Mouse (Mus musculus) megakaryocyte-erythroid progenitor cell, adult 5-6 weeks (primary cell): ENCODE data around the gene Mboat2. TPM values are rescaled to one million over a fixed set of nuclear protein-coding genes. Genes with fewer than 3 reads are reported as not detected.

Experiments used
- ATAC-seq: replicated peaks from 2 replicates; pipeline ENCODE4 v1.8.0; 2016; ENCODE audit warnings: mild to moderate bottlenecking, inconsistent platforms; ENCODE audit not compliant: severe bottlenecking, poor library complexity, low FRiP score, low TSS enrichment
- total RNA-seq, 2 experiments: library from RNA; stranded (forward) in 1 of 2; stranded (reverse) in 1 of 2; fragments of 200-1000, 215-1000 nt in 1 of 2; fragments of >200 nt in 1 of 2; fragmentation: Nextera tagmentation in 1 of 2; gene quantifications; 2 replicates each; pipeline ENCODE4 v1.2.3; 2014 to 2017

Gene Mboat2
- total RNA-seq, 2 experiments from 2014 or later = 16.7 to 38.1 TPM

DNA sequence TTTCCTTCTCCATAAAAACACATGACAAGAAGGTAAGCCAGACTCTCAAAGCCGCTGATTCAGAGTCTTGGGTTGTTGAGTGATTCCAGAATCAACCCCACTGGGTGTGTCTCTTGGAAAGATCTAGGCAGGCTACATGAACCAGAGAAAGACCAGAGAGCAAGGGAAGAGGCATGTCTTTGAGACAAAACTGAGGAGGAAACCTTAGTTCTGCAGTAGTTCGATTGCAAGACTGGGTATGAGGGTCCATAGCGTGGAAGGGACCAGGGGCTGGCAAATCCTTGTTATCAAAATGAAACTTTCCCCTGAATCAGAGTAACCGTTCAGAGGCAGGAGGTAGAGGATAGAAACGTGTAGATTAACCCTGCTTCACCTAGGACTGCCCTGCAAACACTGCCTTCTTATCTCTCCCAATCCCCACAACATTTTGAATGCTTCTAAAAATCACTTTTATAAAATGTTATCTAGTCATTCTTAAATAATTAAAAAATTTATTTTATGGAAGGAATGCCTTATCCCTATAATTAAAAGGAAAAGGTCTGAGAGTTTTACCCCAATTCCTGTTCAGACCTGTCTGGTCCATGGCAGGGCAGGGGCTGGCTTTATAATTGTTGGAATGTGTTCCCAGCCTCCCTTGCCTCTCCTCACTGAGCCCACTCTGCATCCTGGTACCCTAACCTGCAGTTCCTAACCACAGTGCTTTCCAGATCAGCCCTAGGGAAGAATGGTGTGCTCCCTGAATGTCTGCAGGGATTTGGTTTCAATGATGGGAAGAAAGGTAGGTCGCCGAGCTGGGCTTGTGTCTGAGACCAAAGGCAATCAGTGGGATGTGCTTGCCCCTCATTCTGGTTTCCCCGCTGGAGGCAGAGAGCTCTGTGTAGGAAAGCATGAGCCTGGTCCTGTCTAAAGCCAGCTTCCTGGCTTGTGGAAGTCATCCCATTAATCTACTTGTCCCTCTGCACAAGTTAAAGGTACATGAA lies 142.0 kb downstream of the Mboat2 start:
- ATAC-seq = no peak

DNA sequence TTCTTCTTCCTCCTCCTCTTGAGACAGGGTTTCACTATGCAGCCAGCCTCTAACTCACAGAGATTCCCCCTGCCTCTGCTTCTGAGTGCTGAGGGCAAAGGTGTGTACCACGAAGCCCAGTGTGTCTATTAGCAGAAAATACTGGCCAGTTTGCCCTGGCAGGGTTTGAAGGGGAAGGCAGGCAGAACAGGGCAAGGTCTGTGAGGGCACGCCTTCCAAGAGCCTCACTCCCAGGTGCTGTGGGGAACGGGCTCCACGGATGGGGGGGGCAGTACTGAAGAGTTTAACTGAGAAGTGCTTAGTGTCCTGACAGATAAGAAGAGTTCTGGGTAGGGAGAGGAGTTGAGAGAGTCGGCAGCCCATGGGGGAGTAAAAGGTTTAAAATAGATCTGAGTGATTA lies 142.9 kb downstream of the Mboat2 start:
- peak; percentile 54 for ATAC-seq

DNA sequence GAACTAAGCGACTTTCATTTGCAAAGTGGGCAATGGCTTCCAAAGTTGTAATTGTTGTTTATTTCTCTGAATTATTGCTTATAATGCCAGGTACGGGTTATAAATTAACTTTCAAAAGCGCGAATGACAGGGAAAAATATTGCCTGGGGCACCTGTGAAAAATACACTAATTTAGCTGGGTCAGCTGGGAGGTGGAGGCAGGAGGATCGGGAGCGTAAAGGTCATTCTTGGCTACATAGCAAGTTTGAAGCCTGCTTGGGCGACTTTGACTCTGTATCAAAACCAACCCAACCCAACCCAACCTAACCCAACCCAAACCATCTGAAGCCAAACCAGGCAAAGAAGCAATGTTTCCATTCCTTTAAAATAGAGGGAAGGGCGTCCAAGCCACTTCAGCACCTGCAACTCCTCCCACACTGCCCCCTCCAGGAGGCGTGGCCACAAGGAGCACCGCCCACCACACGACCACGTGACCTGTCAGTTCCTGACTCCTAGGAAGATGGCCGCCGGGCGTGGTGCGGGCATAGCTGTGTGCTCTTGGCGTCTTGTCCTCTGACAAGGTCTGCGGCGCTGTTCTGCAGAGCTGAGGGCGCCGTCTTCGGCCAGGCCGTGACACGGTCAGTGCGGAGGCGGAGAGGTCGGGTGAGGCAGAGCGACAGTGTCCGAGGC lies 143.9 kb downstream of the Mboat2 start, which contains the start of gene Kidins220:
Kidins220 (plus strand) TSS at position 480 of the 669 bp plus-strand sequence.
- ATAC-seq = peak; percentile 94

DNA sequence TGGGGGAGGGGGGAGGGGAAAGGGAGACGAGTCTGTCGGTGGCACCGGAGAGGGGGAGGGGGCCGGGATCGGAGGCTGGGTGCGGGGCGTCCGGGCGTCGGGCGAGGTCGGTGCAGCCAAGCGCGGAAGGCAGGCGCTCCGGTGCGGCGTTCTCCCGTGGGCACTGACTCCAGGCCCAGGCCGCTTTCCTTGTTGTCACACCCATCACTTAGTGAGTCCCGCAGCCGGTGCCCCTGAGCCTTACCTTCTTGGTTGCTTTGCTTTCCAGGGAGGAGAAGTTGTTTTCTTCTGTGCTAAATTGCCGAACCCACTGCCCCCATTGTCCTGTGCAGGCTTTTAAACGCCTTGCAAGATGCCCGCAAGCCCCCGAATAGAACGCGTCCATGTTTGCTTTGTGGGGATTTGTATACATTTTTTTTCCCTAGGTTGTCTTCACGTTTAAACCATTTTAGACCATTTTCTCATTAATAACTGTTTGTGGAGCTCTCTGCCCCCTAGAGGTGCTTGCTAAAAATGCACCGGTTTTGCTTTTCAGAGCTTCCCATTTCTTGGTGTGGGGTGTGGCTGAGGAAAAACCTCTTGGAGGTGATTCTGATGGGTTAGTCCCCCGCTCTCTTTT lies 144.5 kb downstream of the Mboat2 start:
- peak; percentile 48 for ATAC-seq

DNA sequence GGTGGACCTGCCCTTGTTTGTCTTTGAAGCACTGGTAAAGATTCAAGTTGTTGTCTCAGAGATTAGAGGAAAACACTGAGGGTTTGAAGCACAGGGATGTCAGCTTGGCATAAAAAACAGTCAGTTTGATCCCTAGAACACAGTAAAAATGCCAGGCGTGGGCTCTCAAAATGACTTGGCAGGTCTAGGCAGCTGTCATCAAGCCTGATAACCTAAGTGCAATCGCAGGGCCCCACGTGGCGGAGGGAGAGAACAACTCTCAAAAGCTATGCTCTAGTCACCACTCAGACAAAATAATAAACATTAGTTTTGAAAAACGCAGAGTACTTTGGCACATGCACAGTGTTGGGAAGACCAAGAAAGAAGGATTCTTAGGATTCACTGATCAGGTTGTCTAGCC lies 154.5 kb downstream of the Mboat2 start:
- ATAC-seq = peak; percentile 89

DNA sequence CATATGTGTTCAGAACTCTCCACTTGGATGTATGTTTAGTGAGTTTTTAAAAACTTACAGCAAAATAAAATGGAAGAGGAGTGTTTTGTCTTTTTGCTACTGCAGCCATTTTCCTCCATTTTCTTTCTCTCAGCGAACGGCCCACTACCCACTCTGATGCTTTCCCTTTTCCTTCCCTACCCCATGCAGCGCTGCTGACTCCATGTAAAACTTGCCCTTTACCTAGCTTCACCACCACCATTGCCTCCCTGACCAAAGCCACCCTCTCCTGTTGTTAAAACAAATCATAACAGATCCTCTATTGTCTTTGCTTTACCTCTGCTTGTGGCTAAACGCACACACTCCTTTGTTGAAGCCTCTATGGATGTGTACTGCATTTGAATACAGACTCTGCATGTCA lies 164.7 kb downstream of the Mboat2 start:
- no peak for ATAC-seq

DNA sequence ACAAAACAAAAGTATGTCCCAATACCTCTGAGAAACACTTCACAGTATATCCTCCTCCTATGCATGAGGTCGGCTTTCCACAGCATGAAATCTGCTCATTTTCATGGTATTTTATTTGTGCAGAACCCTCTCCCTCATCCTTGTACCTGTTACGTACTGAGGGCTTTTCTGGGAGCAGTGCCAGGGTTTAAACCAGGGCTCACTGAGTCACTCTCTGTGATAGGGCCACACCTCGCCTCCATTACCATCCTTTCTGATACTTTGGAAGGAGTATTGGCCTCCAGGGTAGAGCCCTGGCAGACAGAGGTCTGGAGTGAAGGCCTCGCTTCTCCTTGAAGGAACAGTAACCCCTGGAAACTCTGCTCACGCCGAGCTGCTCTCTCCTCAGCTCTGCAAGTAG lies 174.7 kb downstream of the Mboat2 start:
- ATAC-seq = no peak

DNA sequence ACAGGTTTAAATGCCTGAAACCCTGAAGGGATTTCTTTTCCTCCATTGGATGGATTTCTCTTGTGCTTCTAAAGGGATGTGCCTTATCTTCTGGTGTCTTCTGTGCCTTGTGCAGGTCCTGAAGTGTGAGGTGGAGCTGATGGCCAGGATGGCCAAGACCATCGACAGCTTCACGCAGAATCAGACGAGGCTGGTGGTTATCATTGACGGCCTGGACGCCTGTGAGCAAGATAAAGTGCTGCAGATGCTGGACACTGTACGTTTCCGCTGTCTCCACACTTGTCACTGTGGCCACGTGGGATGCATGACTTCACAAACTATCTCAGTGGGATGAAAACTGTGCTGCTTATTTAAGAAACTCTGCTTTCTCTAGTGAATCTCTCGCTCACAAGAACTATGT lies 179.3 kb downstream of the Mboat2 start:
- no peak for ATAC-seq

DNA sequence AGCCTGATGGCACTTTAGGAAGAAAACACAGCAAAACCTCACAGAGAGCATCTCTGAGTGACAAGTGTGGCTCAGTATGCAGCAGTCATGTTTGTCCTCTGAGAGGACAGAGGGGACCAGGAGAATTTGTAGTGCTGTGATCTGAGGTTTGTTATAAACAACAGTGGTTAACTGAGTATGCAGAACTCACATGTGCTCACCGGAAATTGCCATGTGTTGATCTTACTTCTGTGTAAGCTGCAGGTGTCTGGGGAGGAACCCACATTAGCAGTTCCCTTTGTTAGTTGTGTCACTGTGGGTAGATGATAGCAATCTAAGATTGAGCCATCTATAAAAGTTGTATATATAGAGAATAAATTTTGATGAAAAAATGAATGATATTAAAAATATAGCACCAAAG lies 179.7 kb downstream of the Mboat2 start:
- no peak for ATAC-seq

DNA sequence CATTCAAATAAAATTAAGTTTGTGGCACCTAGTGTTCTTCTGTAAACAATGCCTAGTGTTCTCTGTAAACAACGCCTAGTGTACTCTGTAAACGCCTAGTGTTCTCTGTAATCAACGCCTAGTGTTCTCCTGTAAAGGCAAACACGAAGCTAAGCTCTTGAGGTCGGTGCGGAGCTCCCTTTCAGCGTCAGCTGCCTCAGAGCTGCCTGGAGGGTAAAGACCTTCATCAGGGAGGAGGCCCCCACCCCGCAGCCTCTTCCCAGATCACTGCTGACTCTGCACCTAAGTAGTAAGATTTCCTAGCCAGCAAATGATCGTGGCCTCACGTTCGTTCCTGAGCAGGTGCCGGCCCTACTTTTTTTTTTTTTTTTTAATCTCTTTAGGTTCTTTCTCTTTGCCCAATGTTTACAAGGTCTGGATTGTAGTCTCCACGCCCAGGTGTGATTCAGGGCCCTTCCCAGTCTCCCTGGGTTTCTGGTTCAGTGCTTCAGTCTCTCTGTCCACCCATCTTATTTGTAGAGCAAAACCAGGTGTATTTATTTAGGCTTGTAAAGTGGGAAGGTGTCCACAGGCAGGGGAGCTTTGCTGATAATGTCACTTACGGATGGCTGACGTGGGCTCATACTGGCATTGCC lies 181.2 kb downstream of the Mboat2 start:
- no peak for ATAC-seq

DNA sequence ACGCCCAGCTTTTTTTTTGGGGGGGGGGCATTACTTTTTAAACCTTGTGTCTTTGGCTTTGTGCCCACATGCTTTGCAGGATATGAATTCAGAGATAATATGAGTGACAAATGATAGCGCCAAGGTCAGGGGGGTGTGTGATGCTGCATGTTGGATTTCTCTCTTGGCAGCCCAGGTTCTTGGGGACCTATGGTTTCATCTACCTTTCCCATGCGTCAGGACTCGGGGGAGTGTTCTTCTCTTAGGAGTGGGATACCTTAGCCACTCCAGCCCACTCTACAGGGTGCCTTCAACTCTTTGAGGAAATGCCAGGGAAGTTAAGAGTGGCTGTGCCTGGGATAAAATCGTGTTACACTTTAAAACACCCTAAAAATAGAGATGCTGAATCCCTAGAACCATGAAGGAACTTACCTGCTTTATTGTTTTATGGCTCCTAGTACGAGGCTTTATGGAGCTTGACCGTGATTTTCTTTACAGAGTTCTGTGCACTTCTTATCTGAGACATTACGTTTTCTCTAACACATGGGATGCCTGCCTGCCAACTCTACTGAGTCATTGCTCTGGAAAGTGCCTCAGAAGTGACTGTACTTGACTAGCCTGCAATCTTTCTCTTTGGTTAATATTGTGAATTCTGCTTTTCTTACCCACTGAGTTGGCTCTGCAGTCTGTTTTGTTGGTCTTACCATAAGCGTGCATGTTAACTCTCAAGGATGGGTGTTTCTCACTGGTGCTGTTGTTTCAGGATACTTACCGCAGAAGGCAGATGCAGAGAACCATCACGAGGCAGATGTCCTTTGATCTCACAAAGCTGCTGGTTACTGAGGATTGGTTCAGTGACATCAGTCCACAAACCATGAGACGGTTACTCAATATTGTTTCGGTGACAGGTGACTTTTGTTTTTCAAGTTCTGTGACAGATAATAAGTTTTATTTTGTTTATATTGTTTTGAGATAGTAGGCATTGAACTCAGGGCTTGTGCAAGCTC lies 182.2 kb downstream of the Mboat2 start:
- ATAC-seq = no peak

Other genes starting within 250 kb of the Mboat2 start
- 10.9 and 16.6 TPM in 2 replicates for gene Klf11, start 179.6 kb upstream of the Mboat2 start, total RNA-seq (2014; fragmentation: Nextera tagmentation)
- 15.7 and 18.6 TPM in 2 replicates for gene Klf11, start 179.6 kb upstream of the Mboat2 start, total RNA-seq (2017)
- gene Cys1, start 149.1 kb upstream of the Mboat2 start, total RNA-seq (2014; fragmentation: Nextera tagmentation) = not detected in 2 replicates
- not detected in 2 replicates for gene Cys1, start 149.1 kb upstream of the Mboat2 start, total RNA-seq (2017)
- gene Rrm2, start 122.6 kb upstream of the Mboat2 start, total RNA-seq (2014; fragmentation: Nextera tagmentation) = 188 and 245 TPM in 2 replicates
- gene Rrm2, start 122.6 kb upstream of the Mboat2 start, total RNA-seq (2017) = 98.3 and 173 TPM in 2 replicates
- 45.2 and 63.7 TPM in 2 replicates for gene Kidins220, start 144.0 kb downstream of the Mboat2 start, total RNA-seq (2014; fragmentation: Nextera tagmentation)
- 42.5 and 95.1 TPM in 2 replicates for gene Kidins220, start 144.0 kb downstream of the Mboat2 start, total RNA-seq (2017)